Mouse (Mus musculus) ES-Bruce4 (cell line): ENCODE data around the gene Kat6b.

Experiments
- CTCF ChIP-seq: IDR thresholded peaks from one replicate; pipeline ENCODE4 v1.8.1; 2011; ENCODE audit warnings: low read depth, low read length
- EP300 ChIP-seq: IDR thresholded peaks from 2 replicates; pipeline ENCODE4 v1.6.1; 2011; ENCODE audit warnings: low read depth, low read length; ENCODE audit not compliant: insufficient read depth
- POLR2A ChIP-seq: IDR thresholded peaks from one replicate; pipeline ENCODE4 v1.8.1; 2011; ENCODE audit warnings: low read length; ENCODE audit not compliant: insufficient read depth

DNA sequence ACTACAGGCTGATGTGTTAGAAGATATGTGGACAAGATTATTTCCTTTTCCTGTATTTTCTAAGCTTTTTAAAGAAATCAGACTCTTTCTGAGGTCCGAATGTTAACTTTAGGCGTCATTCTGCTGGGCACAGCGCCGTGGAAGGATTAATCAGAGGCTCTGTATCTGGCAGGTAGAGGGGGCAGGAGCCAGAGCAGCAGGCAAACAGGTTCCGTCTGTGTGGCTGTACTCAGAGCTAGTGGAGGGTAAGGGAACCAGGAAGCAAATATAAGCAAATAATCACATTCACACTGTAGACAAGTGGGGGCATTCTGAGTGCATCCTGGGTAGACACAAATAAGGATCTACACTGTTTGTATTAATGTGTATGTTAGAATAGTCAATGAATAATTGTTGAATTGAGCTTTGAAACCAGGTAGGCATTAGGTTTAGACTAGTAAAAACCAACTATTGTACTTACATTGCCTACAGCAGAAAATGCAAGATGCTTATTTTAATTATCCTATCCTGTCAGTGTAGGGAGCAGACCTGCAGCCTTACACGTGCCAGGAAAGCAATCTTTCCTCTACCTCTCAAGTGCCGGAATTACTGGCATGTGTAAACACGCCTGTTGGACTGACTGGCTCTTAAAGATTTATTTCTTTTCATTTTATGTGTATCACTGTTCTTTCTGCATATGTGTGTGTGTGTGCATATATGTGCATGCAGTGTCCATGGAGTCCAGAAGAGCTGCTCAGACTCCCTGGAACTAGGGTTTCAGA lies 104.4 kb downstream of the Kat6b start:
- TF ChIP-seq CTCF (no peak), EP300 (no peak), POLR2A (no peak)
